In genomic region chr17:27378977-27379376, GRCm38 (mm10) we compare ENCODE assay signal across 23 mouse cellular contexts.
A peak's percentile ranks its signal among the peaks of the same experiment; 100 is the strongest.
DNase-seq lines count a peak whose midpoint lies in the region; ATAC-seq and TF ChIP-seq lines count a peak whose summit lies in the region.
"Had no signal": no experiment of that assay in that cellular context is flagged by ENCODE, and none has a peak within 500 bp of the region (broad histone marks: within the 10 kb centered on the region; RNA-seq: fewer than 3 reads in every experiment).

No protein-coding gene starts in this region.

- no peaks in the 10 kb centered on the region for H3K36me3 ChIP-seq in forebrain, embryonic 14.5 days (ENCODE audit: control insufficient read depth, insufficient read depth, low read length)
- no peaks in the 10 kb centered on the region for H3K36me3 ChIP-seq in forebrain, embryonic 12.5 days (replicated peaks)
- no peaks in the 10 kb centered on the region for H3K36me3 ChIP-seq in hindbrain, embryonic 15.5 days
- no peaks in the 10 kb centered on the region for H3K36me3 ChIP-seq in hindbrain, embryonic 16.5 days (ENCODE audit: control insufficient read depth, insufficient read depth, low read length)
- H3K36me3 ChIP-seq in midbrain, postnatal 0 days (ENCODE audit: insufficient read depth, low read length) = no peaks in the 10 kb centered on the region
- no peaks in the 10 kb centered on the region for H3K36me3 ChIP-seq in midbrain, embryonic 10.5 days
- no peaks in the 10 kb centered on the region for H3K36me3 ChIP-seq in neural tube, embryonic 15.5 days
- H3K36me3 ChIP-seq: embryonic facial prominence, embryonic 12.5 days; embryonic facial prominence, embryonic 15.5 days had no signal

- H3K9me3 ChIP-seq in forebrain, embryonic 14.5 days (replicated peaks; ENCODE audit: control insufficient read depth, low read length) = peaks cover 5% of the 10 kb centered on the region; the same call in 1 of the 2 replicates
- peaks cover 11% of the 10 kb centered on the region for H3K9me3 ChIP-seq in forebrain, embryonic 12.5 days
- no peaks in the 10 kb centered on the region for H3K9me3 ChIP-seq in hindbrain, embryonic 15.5 days
- H3K9me3 ChIP-seq in hindbrain, embryonic 16.5 days (ENCODE audit: control insufficient read depth, low read length) = peaks cover 4% of the 10 kb centered on the region
- H3K9me3 ChIP-seq in midbrain, postnatal 0 days (ENCODE audit: low read length) = peaks cover 7% of the 10 kb centered on the region; the same call in 1 of the 2 replicates
- H3K9me3 ChIP-seq in midbrain, embryonic 10.5 days (replicated peaks) = peaks cover 6% of the 10 kb centered on the region; the same call in 1 of the 2 replicates
- H3K9me3 ChIP-seq in neural tube, embryonic 15.5 days (replicated peaks) = no peaks in the 10 kb centered on the region

- no peak for ATAC-seq in forebrain, embryonic 14.5 days
- ATAC-seq in forebrain, embryonic 12.5 days (ENCODE audit: low FRiP score) = no peak
- ATAC-seq in hindbrain, embryonic 15.5 days (ENCODE audit: low FRiP score, low read depth) = 0 out of 2 replicates have a peak, but pooled peaks have one; percentile 37
- ATAC-seq in hindbrain, embryonic 16.5 days = no peak
- ATAC-seq in midbrain, postnatal 0 days (ENCODE audit: low FRiP score) = no peak
- ATAC-seq in neural tube, embryonic 15.5 days (ENCODE audit: low FRiP score) = peak; percentile 73
- ATAC-seq: activated CD4-positive, CD25-positive, alpha-beta regulatory T cell, adult 4 months; forebrain, embryonic 16.5 days; inflammation-experienced regulatory T-cells, adult 6 months had no signal

- no peak overlapping the region for H3K4me3 ChIP-seq in forebrain, embryonic 14.5 days (ENCODE audit: low read depth, low read length)
- H3K4me3 ChIP-seq in forebrain, embryonic 12.5 days (replicated peaks) = no peak overlapping the region
- no peak overlapping the region for H3K4me3 ChIP-seq in hindbrain, embryonic 15.5 days
- H3K4me3 ChIP-seq in hindbrain, embryonic 16.5 days (ENCODE audit: low read length) = no peak overlapping the region
- no peak overlapping the region for H3K4me3 ChIP-seq in midbrain, postnatal 0 days (ENCODE audit: low read depth, low read length)
- H3K4me3 ChIP-seq in midbrain, embryonic 10.5 days = no peak overlapping the region
- no peak overlapping the region for H3K4me3 ChIP-seq in neural tube, embryonic 15.5 days (replicated peaks)
- H3K4me3 ChIP-seq: embryonic facial prominence, embryonic 12.5 days; embryonic facial prominence, embryonic 15.5 days; gastrocnemius, adult 2 months had no signal

- H3K4me1 ChIP-seq in forebrain, embryonic 14.5 days (ENCODE audit: control insufficient read depth, insufficient read depth, low read length) = no peaks in the 10 kb centered on the region
- peaks cover 6% of the 10 kb centered on the region for H3K4me1 ChIP-seq in forebrain, embryonic 12.5 days
- H3K4me1 ChIP-seq in hindbrain, embryonic 15.5 days (replicated peaks) = peaks cover 6% of the 10 kb centered on the region
- H3K4me1 ChIP-seq in hindbrain, embryonic 16.5 days (ENCODE audit: control insufficient read depth, insufficient read depth, low read depth, low read length) = no peaks in the 10 kb centered on the region
- H3K4me1 ChIP-seq in midbrain, postnatal 0 days (ENCODE audit: insufficient read depth, low read length) = no peaks in the 10 kb centered on the region; the same call in 1 of the 2 replicates
- H3K4me1 ChIP-seq in midbrain, embryonic 10.5 days = no peaks in the 10 kb centered on the region
- peaks cover 16% of the 10 kb centered on the region for H3K4me1 ChIP-seq in neural tube, embryonic 15.5 days
- H3K4me1 ChIP-seq: embryonic facial prominence, embryonic 12.5 days; embryonic facial prominence, embryonic 15.5 days had no signal

- no peak overlapping the region for H3K4me2 ChIP-seq in forebrain, embryonic 14.5 days (ENCODE audit: low read length)
- H3K4me2 ChIP-seq in forebrain, embryonic 12.5 days = no peak overlapping the region
- H3K4me2 ChIP-seq in hindbrain, embryonic 15.5 days = no peak overlapping the region
- no peak overlapping the region for H3K4me2 ChIP-seq in hindbrain, embryonic 16.5 days (ENCODE audit: low read length)
- H3K4me2 ChIP-seq in midbrain, postnatal 0 days (ENCODE audit: low read depth, low read length, poor library complexity, severe bottlenecking) = no peak overlapping the region
- no peak overlapping the region for H3K4me2 ChIP-seq in neural tube, embryonic 15.5 days
- H3K4me2 ChIP-seq: embryonic facial prominence, embryonic 12.5 days; embryonic facial prominence, embryonic 15.5 days; heart, embryonic 11.5 days had no signal

- peak; percentile 49 for DNase-seq in forebrain, embryonic 14.5 days (ENCODE audit: low spot score)
- DNase-seq in midbrain, postnatal 0 days (ENCODE audit: low spot score) = peak; percentile 37
- no peak for DNase-seq in midbrain, embryonic 10.5 days (ENCODE audit: low spot score)
- no peak for DNase-seq in frontal cortex, adult 2 months (ENCODE audit: extremely low spot score in 1 of 2, low spot score in 1 of 2)
- DNase-seq: adrenal gland, adult 8-10 months; adrenal gland, postnatal 25 days; cerebellum, adult 18-20 months; cerebellum, adult 9-11 months; cerebellum, postnatal 25 days; gastrocnemius, adult 2 months; gastrocnemius, postnatal 14 days; heart, adult 11 months; kidney, adult 11 months had no signal

- H3K9ac ChIP-seq in forebrain, embryonic 14.5 days (ENCODE audit: low read length) = no peak overlapping the region
- H3K9ac ChIP-seq in forebrain, embryonic 12.5 days = no peak overlapping the region
- H3K9ac ChIP-seq in hindbrain, embryonic 15.5 days = no peak overlapping the region
- no peak overlapping the region for H3K9ac ChIP-seq in hindbrain, embryonic 16.5 days (ENCODE audit: low read depth, low read length)
- no peak overlapping the region for H3K9ac ChIP-seq in midbrain, postnatal 0 days (replicated peaks; ENCODE audit: low read length, poor library complexity, severe bottlenecking)
- no peak overlapping the region for H3K9ac ChIP-seq in neural tube, embryonic 15.5 days (replicated peaks)
- H3K9ac ChIP-seq: embryonic facial prominence, embryonic 12.5 days; embryonic facial prominence, embryonic 15.5 days had no signal

- no peak overlapping the region for H3K27ac ChIP-seq in forebrain, embryonic 14.5 days (ENCODE audit: low read depth, low read length)
- no peak overlapping the region for H3K27ac ChIP-seq in forebrain, embryonic 12.5 days
- no peak overlapping the region for H3K27ac ChIP-seq in hindbrain, embryonic 15.5 days (replicated peaks)
- no peak overlapping the region for H3K27ac ChIP-seq in hindbrain, embryonic 16.5 days (ENCODE audit: low read depth, low read length)
- H3K27ac ChIP-seq in midbrain, postnatal 0 days (ENCODE audit: low read depth, low read length) = no peak overlapping the region
- H3K27ac ChIP-seq in midbrain, embryonic 10.5 days (replicated peaks) = no peak overlapping the region
- no peak overlapping the region for H3K27ac ChIP-seq in neural tube, embryonic 15.5 days (replicated peaks)
- H3K27ac ChIP-seq: embryonic facial prominence, embryonic 12.5 days; embryonic facial prominence, embryonic 15.5 days; gastrocnemius, adult 2 months had no signal

- no peak for TF ChIP-seq CTCF in midbrain, postnatal 0 days (IDR thresholded peaks at IDR 0.05)

- 19% methylated on average over 3 of the region's 3 CpGs for WGBS in forebrain, embryonic 14.5 days
- 29% methylated on average over 3 of the region's 3 CpGs for WGBS in forebrain, embryonic 12.5 days
- 36% methylated on average over 3 of the region's 3 CpGs for WGBS in hindbrain, embryonic 15.5 days
- 39% methylated on average over 3 of the region's 3 CpGs for WGBS in hindbrain, embryonic 16.5 days
- 49% methylated on average over 3 of the region's 3 CpGs for WGBS in midbrain, postnatal 0 days
- 50% methylated on average over 3 of the region's 3 CpGs for WGBS in midbrain, embryonic 10.5 days
- 24% methylated on average over 3 of the region's 3 CpGs for WGBS in neural tube, embryonic 15.5 days

- 0 out of 2 replicates have a peak, but pooled peaks cover 2% of the 10 kb centered on the region for H3K27me3 ChIP-seq in forebrain, embryonic 14.5 days (replicated peaks; ENCODE audit: control insufficient read depth, insufficient read depth, low read length)
- H3K27me3 ChIP-seq in forebrain, embryonic 12.5 days = peaks cover 9% of the 10 kb centered on the region; the same call in 1 of the 2 replicates
- H3K27me3 ChIP-seq in hindbrain, embryonic 15.5 days = no peaks in the 10 kb centered on the region
- no peaks in the 10 kb centered on the region for H3K27me3 ChIP-seq in hindbrain, embryonic 16.5 days (replicated peaks; ENCODE audit: control insufficient read depth, insufficient read depth, low read length)
- H3K27me3 ChIP-seq in midbrain, postnatal 0 days (ENCODE audit: insufficient read depth, low read length) = no peaks in the 10 kb centered on the region
- no peaks in the 10 kb centered on the region for H3K27me3 ChIP-seq in midbrain, embryonic 10.5 days (ENCODE audit: low read depth, poor library complexity, severe bottlenecking)
- H3K27me3 ChIP-seq in neural tube, embryonic 15.5 days (replicated peaks) = no peaks in the 10 kb centered on the region; the same call in 1 of the 2 replicates

Comparison
In these comparisons a context has a peak if more than half of its experiments do, and no peak if none do; other contexts are left out.
1. ATAC-seq: peak in hindbrain, embryonic 15.5 days (single experiment) and neural tube, embryonic 15.5 days (single experiment); none in forebrain, embryonic 14.5 days (single experiment), forebrain, embryonic 12.5 days (single experiment), hindbrain, embryonic 16.5 days (single experiment) and midbrain, postnatal 0 days (single experiment).
2. DNase-seq: peak in forebrain, embryonic 14.5 days (single experiment) and midbrain, postnatal 0 days (single experiment); none in midbrain, embryonic 10.5 days (single experiment) and frontal cortex, adult 2 months (0 of 2).